Mouse (Mus musculus): ENCODE results near the gene Cbs. TPM values are rescaled to one million over a fixed set of nuclear protein-coding genes. Genes with fewer than 3 reads are reported as not detected.

Cbs gene
- total RNA-seq, 4 experiments from 2014 or later, result 39.6 to 74.8 (median 49.2) TPM

DNA sequence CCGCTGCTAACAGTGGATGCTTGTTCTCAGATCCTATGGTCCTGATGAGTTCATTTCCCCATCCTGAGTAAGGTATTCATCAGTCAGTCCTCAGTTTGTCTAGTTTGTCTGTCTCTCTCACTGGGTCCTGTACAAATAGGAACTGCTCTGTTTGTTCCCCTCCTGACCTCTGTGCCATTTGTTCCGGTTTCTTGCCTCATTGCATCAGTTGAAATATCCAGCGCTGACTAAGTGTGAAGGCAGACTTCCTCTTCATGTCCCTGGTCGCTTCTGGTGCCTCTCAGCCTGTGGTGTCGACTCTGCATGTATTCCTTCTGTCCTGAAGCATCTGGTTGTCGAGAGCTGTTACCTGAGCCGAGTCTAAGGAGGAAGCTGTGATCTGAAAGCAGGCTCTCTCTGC lies 42.4 kb downstream of the Cbs start:
- no peak for DNase-seq (ENCODE audit: low spot score in 2 of 2)

DNA sequence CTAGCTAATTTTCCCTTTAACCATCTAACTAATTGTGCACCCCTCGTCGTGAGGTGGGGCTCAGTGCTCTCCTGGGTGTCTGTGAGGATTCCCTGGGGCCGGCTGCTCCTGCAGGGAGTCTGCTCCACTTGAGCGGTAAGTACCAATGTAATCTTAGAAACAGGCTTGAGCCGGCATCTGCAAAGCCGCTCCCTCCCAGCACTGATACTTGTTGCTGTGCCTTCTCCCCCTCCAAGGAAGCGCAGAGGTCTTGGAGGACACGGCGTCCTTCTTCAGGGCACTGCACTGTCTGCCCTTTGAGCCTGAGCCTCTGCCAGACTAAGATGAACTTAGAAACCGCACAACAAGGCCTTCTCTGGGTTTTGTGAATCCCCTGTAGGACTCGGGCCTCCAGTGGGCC lies 46.2 kb downstream of the Cbs start:
- no peak for DNase-seq (ENCODE audit: low spot score in 2 of 2)

DNA sequence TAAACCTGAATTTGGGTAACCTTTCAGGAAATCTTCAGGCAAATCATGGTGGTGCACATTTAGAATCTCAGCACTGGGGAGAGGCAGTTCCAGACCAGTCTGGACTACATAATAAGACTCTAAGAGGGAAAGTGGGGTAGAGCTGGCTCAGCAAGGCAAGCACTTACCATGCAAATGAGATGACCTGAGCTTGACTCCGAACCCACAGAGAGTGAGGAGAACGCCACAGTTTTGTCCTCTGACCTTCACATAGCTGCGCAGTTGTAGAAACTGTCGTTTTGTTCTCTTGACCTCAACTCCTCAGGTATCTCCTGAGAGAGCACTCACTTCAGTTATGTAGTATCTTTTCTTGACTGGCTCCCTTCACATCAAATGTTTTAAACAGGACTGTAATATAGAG lies 48.3 kb downstream of the Cbs start:
- no peak for DNase-seq (ENCODE audit: low spot score in 2 of 2)

DNA sequence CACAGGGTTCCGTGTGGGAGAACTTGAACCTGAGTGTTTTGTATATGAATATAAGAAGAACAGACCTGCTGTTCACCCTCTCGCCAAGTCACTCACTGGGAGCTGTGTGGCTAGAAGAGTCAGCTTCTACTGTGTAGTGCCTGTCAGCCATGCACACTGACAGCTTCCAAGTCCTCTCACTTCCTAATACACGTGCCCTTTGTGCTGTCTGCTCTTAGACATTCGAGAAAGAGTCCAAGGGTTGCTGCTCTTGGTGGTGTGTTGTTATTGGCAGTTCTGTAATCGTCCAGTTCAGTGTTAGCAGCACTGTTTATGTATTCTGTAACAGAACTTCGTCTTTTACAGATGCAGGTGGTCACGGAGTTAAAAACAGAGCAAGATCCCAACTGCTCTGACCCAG lies 48.9 kb downstream of the Cbs start:
- DNase-seq (ENCODE audit: low spot score in 2 of 2), result no peak

DNA sequence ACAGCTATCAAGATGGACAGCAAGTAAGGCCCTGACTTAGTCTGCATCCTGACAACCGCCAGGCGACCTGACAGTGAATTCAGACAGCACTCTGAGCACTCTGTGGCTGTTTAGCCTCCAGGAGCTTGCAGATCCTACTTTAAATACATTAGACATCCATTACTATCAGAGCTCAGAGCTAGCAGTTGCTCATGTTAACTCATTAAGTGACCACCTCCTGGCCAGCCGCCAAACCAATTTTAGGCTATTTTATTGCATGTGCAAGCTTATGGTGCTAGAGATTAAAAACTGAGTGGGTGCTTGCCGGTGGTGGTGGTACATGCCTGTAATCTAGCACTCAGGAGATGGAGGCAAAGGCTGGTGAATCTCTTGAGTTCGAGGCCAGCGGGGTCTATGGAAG lies 53.3 kb downstream of the Cbs start:
- DNase-seq (ENCODE audit: low spot score in 2 of 2), result no peak

DNA sequence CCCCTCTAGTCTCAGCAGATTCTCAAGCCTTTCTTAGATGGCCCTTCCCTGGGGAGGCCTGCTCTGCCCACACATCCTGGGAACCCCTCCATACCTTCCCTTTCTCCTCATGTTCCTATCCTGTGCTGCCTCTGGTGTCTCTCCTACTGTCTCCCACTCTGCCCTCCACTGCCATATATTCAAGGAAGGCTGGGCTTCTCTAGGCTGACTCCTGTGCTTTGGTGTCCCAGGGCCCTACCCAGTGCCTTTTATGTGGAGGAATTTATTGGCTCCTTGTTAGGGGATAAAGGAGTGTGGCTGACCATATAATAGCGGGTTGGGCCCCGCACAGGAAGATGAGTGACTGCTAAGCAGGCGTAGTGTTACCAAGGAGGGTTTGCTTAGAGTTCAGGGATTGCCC lies 53.9 kb downstream of the Cbs start:
- DNase-seq (ENCODE audit: low spot score in 2 of 2), result no peak

DNA sequence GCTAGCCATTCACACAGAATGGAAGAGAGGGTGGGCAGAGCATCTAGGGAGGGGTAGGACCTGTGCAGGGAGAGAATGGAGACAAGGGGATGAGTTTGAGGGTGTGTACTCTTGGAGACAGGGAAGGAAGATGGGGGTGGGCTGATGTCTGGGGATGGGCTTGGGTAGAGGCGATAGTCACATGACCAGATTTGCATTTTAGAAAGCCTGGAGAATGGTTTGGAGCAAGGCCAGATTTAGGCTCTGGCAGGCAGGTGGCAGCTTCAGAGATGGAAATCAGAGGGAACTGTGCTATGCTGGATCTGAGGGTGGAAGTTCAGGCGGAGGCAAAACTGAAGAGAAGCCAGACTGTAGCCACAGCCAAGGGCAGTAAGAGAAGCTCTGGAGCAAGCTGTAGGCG lies 56.7 kb downstream of the Cbs start:
- no peak for DNase-seq (ENCODE audit: low spot score in 2 of 2)

DNA sequence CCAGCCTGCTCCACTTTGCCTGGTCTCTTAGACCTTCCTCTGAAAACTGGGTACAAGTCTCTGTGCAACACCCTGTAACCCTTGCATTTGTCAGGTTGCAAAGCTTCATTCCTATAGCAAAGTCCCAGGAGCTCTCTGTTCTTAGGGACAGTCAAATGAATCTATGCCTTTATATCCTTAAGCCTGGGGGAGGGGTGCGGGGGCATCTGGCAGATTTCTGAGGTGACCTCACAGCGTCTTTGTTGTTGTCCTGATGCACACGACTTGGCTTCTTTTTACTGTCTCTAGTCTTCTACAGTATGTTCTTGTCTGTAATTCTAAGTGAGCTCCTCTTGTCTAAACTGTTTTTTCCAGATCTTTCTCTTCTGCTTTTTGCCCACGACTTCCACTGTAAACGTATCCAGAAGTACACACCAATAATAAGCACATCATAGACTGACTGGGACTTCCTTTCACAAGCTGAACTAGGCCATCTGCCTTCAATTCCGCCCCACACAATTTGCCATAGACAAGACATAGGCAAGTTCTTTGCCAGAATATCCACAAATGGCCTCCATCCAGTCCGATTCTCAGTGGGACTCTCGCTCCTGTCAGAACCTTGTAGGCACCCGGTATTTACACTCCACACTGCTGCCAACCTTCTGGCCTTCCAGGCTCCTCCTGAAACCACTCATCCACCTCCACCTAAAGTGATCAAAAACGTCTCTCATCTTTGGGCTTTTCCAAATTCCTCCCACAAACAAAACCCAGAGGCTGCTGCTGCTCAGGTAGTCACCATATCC lies 60.5 kb downstream of the Cbs start:
- no peak for DNase-seq (ENCODE audit: low spot score in 2 of 2)

DNA sequence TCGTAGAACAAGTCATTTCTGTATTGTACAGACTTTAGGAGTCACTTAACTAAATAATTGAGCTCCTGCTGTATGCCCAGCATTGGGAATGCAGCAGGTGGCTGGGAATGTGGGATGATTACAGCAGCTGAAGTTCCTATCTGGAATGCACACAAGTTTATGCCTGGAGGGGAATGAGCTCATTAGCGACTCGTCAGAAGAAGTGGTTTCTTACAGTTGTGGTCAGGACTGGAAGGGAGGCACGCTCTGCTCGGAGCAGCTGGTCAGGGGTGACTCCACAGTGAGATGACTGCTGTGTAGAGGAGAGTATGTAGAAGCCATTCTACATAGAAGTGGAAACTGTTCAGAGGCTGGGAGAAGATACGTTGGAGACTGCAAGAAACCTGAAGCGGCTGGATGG lies 62.4 kb downstream of the Cbs start:
- no peak for DNase-seq (ENCODE audit: low spot score in 2 of 2)

DNA sequence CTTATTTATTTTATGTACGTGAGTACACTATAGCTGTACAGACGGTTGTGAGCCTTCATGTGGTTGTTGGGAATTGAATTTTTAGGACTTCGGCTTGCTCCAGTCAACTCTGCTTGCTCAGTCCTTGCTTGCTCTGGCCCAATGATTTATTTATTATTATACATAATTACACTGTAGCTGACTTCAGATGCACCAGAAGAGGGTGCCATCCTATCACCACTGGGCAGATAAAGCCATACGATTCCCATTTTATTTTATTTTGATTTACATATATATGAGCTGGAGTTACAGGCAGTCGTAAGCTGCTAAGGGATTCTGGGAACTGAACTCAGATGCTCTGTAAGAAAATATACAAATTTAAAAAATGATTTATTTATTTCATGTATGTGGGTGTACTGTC lies 65.3 kb downstream of the Cbs start:
- DNase-seq (ENCODE audit: low spot score in 2 of 2), result no peak

DNA sequence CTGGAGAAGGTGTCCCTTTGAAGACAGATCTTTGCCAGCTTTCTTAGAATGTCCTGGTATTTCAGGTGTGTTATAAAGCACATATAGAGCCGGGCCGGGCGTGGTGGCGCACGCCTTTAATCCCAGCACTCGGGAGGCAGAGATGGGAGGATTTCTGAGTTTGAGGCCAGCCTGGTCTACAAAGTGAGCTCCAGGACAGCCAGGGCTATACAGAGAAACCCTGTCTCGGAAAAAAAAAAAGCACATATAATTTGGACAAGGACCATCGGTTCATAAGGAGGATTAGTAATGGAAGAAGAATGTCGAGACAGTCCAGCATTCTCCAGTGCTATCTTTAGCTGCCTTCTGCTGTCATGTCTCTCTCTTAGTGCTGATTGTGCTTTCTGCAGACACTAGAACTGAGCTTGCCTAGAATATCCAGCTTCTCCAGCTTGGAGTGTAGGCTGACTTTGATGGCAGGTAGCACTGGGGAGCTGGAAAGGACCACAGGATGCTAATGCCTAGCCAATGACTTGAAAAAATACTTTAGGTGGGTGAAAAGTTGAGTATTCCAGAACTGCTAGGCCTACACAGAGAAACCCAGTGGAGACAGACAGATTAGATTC lies 66.6 kb downstream of the Cbs start:
- DNase-seq (ENCODE audit: low spot score in 2 of 2), result no peak

DNA sequence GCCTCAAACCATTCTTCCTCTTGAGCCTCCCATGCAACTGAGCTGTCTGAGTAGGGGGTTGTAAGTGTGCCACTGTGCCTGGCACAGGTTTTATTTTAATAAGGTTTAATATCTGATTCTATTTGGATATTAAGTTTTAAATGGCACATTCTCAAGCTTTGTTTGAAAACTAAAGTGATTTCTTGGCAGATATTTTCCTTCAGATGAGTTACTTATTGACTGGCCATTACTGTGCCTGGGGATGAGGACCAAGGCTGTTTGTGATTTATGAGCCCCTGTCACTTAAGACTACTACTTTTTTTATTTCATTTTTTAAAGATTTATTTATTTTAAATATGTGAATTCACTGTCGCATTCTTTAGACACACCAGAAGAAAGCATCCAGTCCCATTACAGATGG lies 67.3 kb downstream of the Cbs start:
- DNase-seq (ENCODE audit: low spot score in 2 of 2), result no peak

DNA sequence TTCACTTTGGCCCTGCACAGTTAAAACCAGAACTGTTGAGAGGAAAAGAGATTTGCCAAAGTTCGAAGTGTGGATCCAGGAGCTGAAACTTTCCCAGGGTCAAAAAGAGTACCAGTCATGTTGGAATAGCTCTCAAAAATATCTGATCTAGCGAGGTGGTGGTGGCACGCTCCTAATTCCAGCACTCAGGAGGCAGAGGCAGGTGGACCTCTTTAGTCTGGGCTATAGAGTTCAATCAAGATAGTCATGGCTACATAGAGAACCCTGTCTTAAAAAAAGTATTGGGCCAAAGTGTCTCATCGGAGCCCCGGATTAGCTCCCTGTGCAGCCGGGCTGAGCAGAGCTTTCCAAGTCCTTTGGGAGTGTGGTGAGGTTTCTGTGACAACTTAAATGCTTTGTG lies 70.8 kb downstream of the Cbs start:
- no peak for DNase-seq (ENCODE audit: low spot score in 2 of 2)

DNA sequence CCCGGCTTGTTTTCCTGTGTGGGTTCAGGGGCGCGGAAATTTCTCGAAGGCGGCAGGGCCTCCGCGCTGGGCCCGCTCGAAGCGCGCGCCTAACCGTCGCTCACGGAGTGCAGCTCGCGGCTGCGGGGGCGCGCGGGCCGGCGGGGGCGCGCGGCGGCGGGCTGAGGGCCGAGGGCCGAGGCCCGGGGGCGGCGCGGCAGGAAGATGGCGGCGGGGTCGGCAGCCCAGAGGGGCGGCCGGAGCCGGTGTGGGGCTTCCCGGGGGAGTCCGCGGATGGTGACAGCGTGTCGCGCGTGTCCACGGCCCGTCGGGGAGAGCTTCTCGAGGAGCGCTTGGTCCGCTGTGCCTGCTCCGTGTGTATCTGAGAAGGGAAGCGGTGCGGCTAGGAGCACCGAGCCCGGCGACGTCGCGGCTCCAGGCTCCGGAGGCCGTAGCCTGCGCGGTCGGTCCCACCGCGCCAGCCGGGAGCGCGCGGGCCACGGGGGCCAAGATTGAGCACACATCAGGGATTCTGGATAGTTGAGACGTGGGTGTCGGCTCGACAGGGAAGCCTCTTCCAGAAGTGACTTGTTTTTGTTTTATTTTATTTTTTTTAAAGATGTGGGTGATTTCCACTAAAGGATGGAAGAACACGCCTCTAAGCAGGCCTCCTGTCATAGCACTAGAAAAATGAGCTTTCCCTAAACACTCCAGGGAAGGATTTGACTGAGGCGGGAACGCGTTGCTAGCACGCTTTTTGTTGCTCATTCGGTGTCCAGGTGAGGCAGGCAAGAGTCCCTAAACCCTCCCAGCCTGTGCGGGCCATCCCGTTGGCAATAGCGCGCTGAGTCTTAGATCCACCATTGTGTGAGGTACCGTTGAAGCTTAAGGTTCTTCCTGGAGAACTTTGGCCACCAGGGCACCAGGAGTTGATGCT lies 71.6 kb downstream of the Cbs start:
- DNase-seq (ENCODE audit: low spot score in 2 of 2), result peak in 1 of 2 experiments; percentile 36

DNA sequence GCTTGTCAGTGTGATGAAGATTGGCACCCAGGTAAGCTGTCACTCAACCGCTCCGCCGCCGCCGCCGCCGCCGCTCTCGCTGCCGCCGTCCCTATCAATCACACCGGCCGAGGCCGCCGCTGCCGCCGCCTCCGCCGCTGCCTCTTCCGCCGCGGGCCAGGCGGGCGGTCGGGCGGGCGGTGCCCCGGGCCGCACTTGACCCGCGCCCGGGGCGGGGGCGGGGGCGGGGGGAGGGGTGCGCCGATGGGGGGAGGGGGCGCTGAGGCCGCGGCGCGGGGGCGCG lies 72.2 kb downstream of the Cbs start:
- no peak for DNase-seq (ENCODE audit: low spot score in 2 of 2)

DNA sequence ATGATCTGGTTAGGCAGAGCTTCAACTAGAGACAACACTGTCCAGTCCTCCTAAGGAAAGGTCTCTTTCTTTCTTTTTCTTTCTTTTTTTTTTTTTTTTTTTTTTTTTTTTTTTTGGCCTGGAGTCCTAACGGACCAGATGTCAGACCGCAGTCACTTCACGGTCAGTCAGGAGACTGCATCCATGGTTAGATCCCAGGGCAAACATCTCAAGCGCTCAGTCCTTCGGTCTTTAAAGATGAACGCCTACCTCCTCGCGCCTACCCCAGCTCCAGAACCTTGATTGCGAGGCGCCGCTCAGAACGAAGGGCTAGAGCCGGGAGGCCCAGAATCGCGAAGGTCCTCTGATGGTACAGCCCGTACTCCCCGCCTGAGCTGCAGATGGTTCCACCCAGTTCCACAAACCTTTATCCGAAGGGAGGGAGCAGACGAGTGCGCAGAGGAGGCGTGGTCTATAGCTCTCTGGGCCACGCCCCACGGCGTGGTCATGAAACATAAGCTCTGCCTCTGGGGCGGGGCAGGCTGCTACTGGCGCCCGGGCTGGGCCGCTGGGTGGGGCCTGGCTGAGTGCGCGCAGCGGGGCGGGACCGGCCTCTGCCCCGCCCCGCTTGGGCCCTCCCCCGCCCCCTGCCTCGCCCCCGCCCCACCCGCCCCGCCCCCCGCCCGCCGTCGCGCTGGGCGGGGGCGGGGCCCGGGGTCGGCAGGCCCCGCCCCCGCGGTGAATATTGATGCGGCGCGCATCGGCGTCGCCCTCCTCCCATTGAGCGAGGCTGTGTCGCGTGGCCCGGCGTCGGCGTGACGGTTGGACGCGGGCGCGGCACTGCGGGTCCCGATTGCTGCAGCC lies 72.8 kb downstream of the Cbs start, which contains the start of gene Pknox1:
TSS of gene Pknox1 (plus strand) at position 720 of the 843 bp plus-strand sequence.
- DNase-seq (ENCODE audit: low spot score in 2 of 2), result peak; percentile 99

DNA sequence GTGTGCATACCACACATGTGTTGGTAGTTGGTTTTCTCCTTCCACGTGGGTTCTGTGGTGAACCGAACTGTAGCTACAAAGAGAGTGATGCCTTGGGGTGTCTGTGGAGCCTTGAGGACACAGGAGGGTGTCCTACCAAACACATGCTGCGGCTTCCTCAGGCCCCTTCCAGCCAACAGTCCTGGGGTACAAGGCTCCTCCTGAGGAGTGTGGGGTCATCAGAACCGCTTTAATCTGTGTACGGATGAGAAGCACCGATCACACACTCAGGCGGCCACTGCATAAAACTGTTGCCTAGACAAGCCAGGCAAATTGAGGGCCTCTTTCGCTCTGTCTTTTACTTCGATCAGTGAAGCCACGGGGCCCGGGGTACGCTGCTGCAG lies 73.4 kb downstream of the Cbs start:
- DNase-seq (ENCODE audit: low spot score in 2 of 2), result peak in 1 of 2 experiments; percentile 31

DNA sequence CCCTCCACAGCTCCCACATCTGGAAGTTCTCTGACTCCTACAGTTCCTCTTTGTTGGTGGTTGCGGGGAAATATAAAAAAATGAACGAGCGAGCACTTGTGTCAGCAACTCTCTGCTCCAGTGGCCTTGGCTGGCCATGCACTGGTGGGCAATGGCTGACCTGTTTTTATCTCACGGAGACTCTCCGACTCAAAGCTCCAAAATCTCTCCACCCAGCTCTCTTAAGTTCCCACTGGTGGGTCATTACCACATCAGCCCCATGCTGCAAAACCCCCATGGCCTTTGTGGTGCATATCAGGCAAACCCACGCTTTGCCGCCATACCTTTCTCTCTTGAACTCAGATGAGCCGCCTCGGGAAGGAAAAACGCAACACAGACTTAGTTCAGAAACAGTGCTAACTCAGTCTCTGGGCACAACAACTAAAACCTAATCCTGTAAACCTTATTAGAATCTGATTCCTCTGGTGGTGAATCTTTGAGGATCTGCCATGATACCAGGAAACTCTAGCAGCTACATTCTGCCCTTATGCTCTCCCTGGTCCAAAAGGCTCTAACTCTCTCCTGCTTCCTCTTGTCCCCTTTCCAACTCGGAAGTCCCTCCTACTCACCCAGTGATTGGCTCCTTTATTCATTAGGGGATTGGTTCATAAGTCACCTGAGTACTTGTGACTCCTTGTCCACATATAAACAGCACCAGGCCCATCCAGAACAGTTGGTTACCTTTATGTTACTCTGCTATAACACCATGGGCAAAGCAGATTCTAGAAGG lies 77.8 kb downstream of the Cbs start:
- DNase-seq (ENCODE audit: low spot score in 2 of 2), result no peak

All from layer of hippocampus, adult 8-10 months (tissue).